Mouse (Mus musculus): Measurements from ENCODE around the gene Gli3. TPM values are rescaled to one million over a fixed set of nuclear protein-coding genes. Genes with fewer than 3 reads are reported as not detected.

The Gli3 gene
- polyA plus RNA-seq, 1 experiment from 2014 or later = 54.3 TPM

GRCm38 (mm10) chr13:15543169-15543887 lies 80.3 kb downstream of the Gli3 start:
- Histone ChIP-seq H3K4me2 (replicated peaks) (peak overlapping the region; percentile 31; the same call in 1 of the 2 replicates), H3K27ac (peak overlapping the region; percentile 65; the same call in 1 of the 2 replicates), H3K9ac (no peak overlapping the region), H3K9me3 (no peaks in the 10 kb centered on the region), H3K36me3 (peaks cover 3% of the 10 kb centered on the region; the same call in 1 of the 2 replicates), H3K4me1 (peaks cover 84% of the 10 kb centered on the region), H3K27me3 (no peaks in the 10 kb centered on the region), H3K4me3 (no peak overlapping the region)
- no peak for ATAC-seq (ENCODE audit: low FRiP score, low read depth)
- 40% methylated on average over 12 of the region's 12 CpGs for WGBS

DNA sequence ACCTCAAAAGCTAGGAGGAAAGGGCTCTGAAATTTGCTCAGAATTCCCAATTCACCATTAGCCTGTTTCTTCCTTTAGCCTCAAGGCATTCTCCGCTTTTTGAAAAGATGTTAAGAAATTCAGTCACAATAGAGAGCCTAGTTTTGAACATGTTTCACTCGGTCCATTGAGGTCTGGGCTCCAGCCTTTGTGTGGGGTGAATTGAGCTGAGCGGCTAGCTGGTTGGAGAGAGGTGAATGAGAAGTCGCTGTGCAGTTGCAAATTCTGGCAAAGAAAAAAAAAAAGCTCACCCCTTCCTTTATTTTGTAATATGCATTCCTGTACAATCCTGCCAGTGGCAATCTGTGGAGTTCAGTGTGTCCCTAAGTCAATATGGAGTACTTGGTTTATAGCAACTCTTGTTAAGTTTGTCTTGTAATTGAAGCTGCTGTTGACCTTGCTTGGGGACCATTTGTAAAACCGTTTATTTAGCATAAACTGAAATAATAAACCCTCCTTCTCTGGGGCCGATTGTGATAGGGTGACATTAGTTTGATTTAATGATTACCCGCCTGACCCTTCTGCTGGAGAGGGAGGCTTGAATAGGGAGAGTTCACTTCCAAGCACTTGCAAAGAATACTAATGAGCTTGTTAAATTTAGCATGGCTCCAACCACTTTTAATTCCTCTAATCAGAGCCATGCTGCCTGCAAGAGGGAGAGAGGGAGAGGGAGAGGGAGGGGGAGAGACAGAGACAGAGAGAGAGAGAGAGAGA lies 81.0 kb downstream of the Gli3 start:
- Histone ChIP-seq H3K4me2 (replicated peaks) (peak overlapping the region; percentile 31; the same call in 1 of the 2 replicates), H3K36me3 (peaks cover 6% of the 10 kb centered on the region; the same call in 1 of the 2 replicates), H3K27me3 (no peaks in the 10 kb centered on the region), H3K4me1 (peaks cover 88% of the 10 kb centered on the region), H3K9ac (no peak overlapping the region), H3K9me3 (no peaks in the 10 kb centered on the region), H3K27ac (peak overlapping the region; percentile 65; the same call in 1 of the 2 replicates), H3K4me3 (no peak overlapping the region)
- ATAC-seq (ENCODE audit: low FRiP score, low read depth) = peak; percentile 38; the same call in 1 of the 2 replicates
- WGBS = 20% methylated on average over 7 of the region's 7 CpGs

GRCm38 (mm10) chr13:15545346-15545896 lies 82.4 kb downstream of the Gli3 start:
- H3K4me3 ChIP-seq = no peak overlapping the region
- peaks cover 10% of the 10 kb centered on the region; the same call in 1 of the 2 replicates for H3K36me3 ChIP-seq
- H3K4me2 ChIP-seq (replicated peaks) = peak overlapping the region; percentile 7; the same call in 1 of the 2 replicates
- no peaks in the 10 kb centered on the region for H3K27me3 ChIP-seq
- no peak overlapping the region for H3K9ac ChIP-seq
- no peaks in the 10 kb centered on the region for H3K9me3 ChIP-seq
- no peak for ATAC-seq (ENCODE audit: low FRiP score, low read depth)
- H3K4me1 ChIP-seq = peaks cover 99% of the 10 kb centered on the region
- peak overlapping the region; percentile 34; the same call in 1 of the 2 replicates for H3K27ac ChIP-seq
- WGBS = 27% methylated on average over 4 of the region's 4 CpGs

GRCm38 (mm10) chr13:15546258-15546657 lies 83.2 kb downstream of the Gli3 start:
- 34% methylated on average over 4 of the region's 4 CpGs for whole genome bisulfite sequencing
- H3K4me1 ChIP-seq = peaks cover 98% of the 10 kb centered on the region

GRCm38 (mm10) chr13:15549466-15549865 lies 86.4 kb downstream of the Gli3 start:
- H3K9me3 ChIP-seq = no peaks in the 10 kb centered on the region

More at GRCm38 (mm10) chr13:15546258-15546657, 83.2 kb downstream of the Gli3 start:
- Histone ChIP-seq H3K36me3 (peaks cover 10% of the 10 kb centered on the region; the same call in 1 of the 2 replicates), H3K9ac (no peak overlapping the region), H3K9me3 (no peaks in the 10 kb centered on the region), H3K27me3 (no peaks in the 10 kb centered on the region), H3K27ac (no peak overlapping the region; the same call in 1 of the 2 replicates), H3K4me3 (no peak overlapping the region), H3K4me2 (replicated peaks) (no peak overlapping the region)
- ATAC-seq (ENCODE audit: low FRiP score, low read depth) = no peak

GRCm38 (mm10) chr13:15550027-15550602 lies 87.1 kb downstream of the Gli3 start:
- no peaks in the 10 kb centered on the region for H3K9me3 ChIP-seq
- peaks cover 92% of the 10 kb centered on the region for H3K4me1 ChIP-seq
- peaks cover 10% of the 10 kb centered on the region; the same call in 1 of the 2 replicates for H3K36me3 ChIP-seq
- H3K9ac ChIP-seq = no peak overlapping the region
- H3K27ac ChIP-seq = peak overlapping the region; percentile 62; the same call in 1 of the 2 replicates
- peak overlapping the region; percentile 24; the same call in 1 of the 2 replicates for H3K4me2 ChIP-seq (replicated peaks)
- no peaks in the 10 kb centered on the region for H3K27me3 ChIP-seq
- ATAC-seq (ENCODE audit: low FRiP score, low read depth) = no peak
- WGBS = 34% methylated on average over 8 of the region's 8 CpGs
- H3K4me3 ChIP-seq = no peak overlapping the region

More at GRCm38 (mm10) chr13:15549466-15549865, 86.4 kb downstream of the Gli3 start:
- ATAC-seq (ENCODE audit: low FRiP score, low read depth) = no peak
- Histone ChIP-seq H3K27me3 (no peaks in the 10 kb centered on the region), H3K4me2 (replicated peaks) (no peak overlapping the region), H3K9ac (no peak overlapping the region), H3K27ac (peak overlapping the region; percentile 33; the same call in 1 of the 2 replicates), H3K4me1 (peaks cover 94% of the 10 kb centered on the region), H3K36me3 (peaks cover 10% of the 10 kb centered on the region; the same call in 1 of the 2 replicates), H3K4me3 (no peak overlapping the region)
- WGBS = 18% methylated on average over 6 of the region's 6 CpGs

- 54% methylated on average over 6 of the region's 6 CpGs for WGBS
- H3K9me3 ChIP-seq = no peaks in the 10 kb centered on the region
- H3K9ac ChIP-seq = no peak overlapping the region
- no peak overlapping the region for H3K4me3 ChIP-seq
- peak overlapping the region; percentile 69 for H3K27ac ChIP-seq
- no peaks in the 10 kb centered on the region for H3K27me3 ChIP-seq
- peak overlapping the region; percentile 24; the same call in 1 of the 2 replicates for H3K4me2 ChIP-seq (replicated peaks)
- no peak for ATAC-seq (ENCODE audit: low FRiP score, low read depth)
- H3K36me3 ChIP-seq = peaks cover 10% of the 10 kb centered on the region; the same call in 1 of the 2 replicates
- peaks cover 91% of the 10 kb centered on the region for H3K4me1 ChIP-seq
These were observed 87.7 kb downstream of the Gli3 start for GRCm38 (mm10) chr13:15550731-15551130.

DNA sequence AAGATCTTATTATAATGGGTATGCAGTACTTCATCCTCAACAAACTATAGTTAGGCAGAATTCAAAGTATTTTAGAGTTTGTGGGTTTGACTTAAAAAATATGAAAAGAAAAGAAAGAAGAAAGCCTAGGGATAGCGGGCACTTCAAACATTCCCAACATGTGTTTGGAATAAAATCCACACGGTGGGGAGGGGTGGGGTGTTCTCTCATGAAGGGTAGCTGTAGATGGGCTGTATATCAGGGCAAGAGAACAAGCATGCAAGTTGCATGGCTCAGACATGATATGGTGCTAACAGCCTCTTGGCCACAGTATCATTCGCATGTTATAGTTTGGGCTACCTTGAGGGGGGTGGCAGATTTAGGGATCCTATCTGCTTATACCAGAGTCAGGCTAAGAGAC lies 89.0 kb downstream of the Gli3 start:
- peak; percentile 42; the same call in 1 of the 2 replicates for ATAC-seq (ENCODE audit: low FRiP score, low read depth)
- Histone ChIP-seq H3K4me2 (replicated peaks) (peak overlapping the region; percentile 29), H3K27ac (no peak overlapping the region; the same call in 1 of the 2 replicates), H3K36me3 (peaks cover 10% of the 10 kb centered on the region; the same call in 1 of the 2 replicates), H3K9me3 (no peaks in the 10 kb centered on the region), H3K27me3 (no peaks in the 10 kb centered on the region), H3K4me1 (peaks cover 83% of the 10 kb centered on the region), H3K9ac (no peak overlapping the region), H3K4me3 (no peak overlapping the region)
- WGBS = 13% methylated on average over 3 of the region's 3 CpGs

GRCm38 (mm10) chr13:15556646-15557098 lies 93.6 kb downstream of the Gli3 start:
- no peak for ATAC-seq (ENCODE audit: low FRiP score, low read depth)
- Histone ChIP-seq H3K27me3 (no peaks in the 10 kb centered on the region), H3K4me2 (replicated peaks) (no peak overlapping the region), H3K9ac (no peak overlapping the region), H3K27ac (no peak overlapping the region), H3K9me3 (no peaks in the 10 kb centered on the region), H3K4me1 (peaks cover 73% of the 10 kb centered on the region), H3K4me3 (no peak overlapping the region), H3K36me3 (no peaks in the 10 kb centered on the region)
- 66% methylated on average over 2 of the region's 2 CpGs for WGBS

DNA sequence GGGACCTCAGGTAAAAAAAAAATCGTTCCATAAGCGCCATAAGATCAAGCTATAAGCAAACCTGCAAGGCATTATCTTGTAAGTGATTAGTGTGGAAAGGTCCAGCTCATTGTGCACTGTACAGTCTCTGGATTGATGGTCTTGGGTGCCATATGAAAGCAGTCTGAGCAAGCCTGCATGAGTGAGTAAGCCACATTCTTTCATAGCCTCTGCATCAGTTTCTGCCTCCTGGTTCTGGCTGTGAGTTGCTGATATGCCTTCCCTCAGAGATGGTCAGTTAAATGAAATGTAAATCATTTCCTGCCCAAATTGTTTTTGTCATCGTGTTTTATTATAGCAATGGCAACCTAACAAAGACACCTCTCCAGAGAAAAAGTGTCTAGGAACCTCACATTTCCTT lies 98.4 kb downstream of the Gli3 start:
- Histone ChIP-seq H3K4me2 (replicated peaks) (no peak overlapping the region), H3K9ac (no peak overlapping the region), H3K4me3 (no peak overlapping the region), H3K36me3 (no peaks in the 10 kb centered on the region), H3K27ac (no peak overlapping the region), H3K27me3 (no peaks in the 10 kb centered on the region), H3K4me1 (peaks cover 54% of the 10 kb centered on the region), H3K9me3 (no peaks in the 10 kb centered on the region)
- WGBS = 81% methylated on average over 3 of the region's 3 CpGs
- ATAC-seq (ENCODE audit: low FRiP score, low read depth) = no peak

DNA sequence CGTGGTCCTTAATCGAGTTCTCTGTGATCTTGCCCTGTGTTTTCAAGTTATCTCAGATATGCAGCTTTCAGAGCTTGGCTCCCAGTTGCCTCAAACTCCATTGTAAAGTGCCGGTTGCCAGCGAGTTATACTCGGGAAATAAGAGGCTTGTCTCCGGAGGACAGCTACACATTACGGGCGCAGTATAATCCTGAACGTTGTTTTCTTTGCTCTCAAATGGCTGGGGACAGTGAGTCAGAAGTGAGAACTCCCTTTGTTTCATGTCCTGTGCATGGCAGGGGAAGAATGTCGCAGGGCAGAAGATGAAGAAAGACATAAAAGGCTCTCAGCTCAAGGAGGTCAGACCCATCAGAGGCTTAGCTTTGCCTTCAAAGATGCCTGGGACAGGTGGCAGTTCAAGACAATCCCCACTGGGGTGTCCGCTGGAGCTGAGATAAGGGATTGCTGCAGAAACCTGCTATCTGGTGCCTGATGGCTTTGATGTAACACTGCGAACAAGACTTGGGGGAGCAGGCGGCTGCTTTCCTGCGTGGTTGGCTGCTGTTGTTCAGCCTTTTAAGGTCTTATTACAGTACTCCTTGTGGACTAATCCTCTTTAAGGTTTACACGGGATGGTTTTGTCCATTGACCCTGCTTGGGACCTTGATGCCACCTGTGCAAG lies 108.0 kb downstream of the Gli3 start:
- 40% methylated on average over 15 of the region's 15 CpGs for WGBS
- no peak overlapping the region for H3K9ac ChIP-seq
- no peak overlapping the region for H3K4me3 ChIP-seq
- H3K36me3 ChIP-seq = no peaks in the 10 kb centered on the region
- no peak for ATAC-seq (ENCODE audit: low FRiP score, low read depth)
- H3K9me3 ChIP-seq = no peaks in the 10 kb centered on the region
- no peaks in the 10 kb centered on the region for H3K27me3 ChIP-seq
- peaks cover 26% of the 10 kb centered on the region for H3K4me1 ChIP-seq
- no peak overlapping the region for H3K4me2 ChIP-seq (replicated peaks)
- no peak overlapping the region for H3K27ac ChIP-seq
